Mouse (Mus musculus) embryonic fibroblast, embryonic 13.5 days (primary cell): ENCODE data around the gene Tmcc3. TPM values are rescaled to one million over a fixed set of nuclear protein-coding genes. Genes with fewer than 3 reads are reported as not detected.

Experiments used
- H3K27ac ChIP-seq: 2 replicates; pipeline ENCODE4 v1.5.1; 2012; ENCODE audit warnings: low read length, control low read depth, inconsistent platforms; ENCODE audit not compliant: insufficient read depth
- H3K4me1 ChIP-seq: 2 replicates; pipeline ENCODE4 v1.6.1; 2011; ENCODE audit warnings: low read length; ENCODE audit not compliant: control insufficient read depth, insufficient read depth
- H3K4me3 ChIP-seq: 2 replicates; pipeline ENCODE4 v1.5.1; 2011; ENCODE audit warnings: mild to moderate bottlenecking, control low read depth, low read length; ENCODE audit not compliant: insufficient read depth
- CTCF ChIP-seq: IDR thresholded peaks from 2 replicates; pipeline ENCODE4 v1.5.1; 2011; ENCODE audit warnings: mild to moderate bottlenecking, control low read depth, low read length, moderate library complexity, borderline replicate concordance; ENCODE audit not compliant: insufficient read depth
- POLR2A ChIP-seq: IDR thresholded peaks from 2 replicates; pipeline ENCODE4 v1.6.1; 2011; ENCODE audit warnings: low read depth, mild to moderate bottlenecking, control low read depth, low read length, moderate library complexity
- polyA plus RNA-seq: library from polyadenylated mRNA; stranded (reverse); fragments of >200 nt; gene quantifications from 2 replicates; pipeline ENCODE4 v1.2.4, GENCODE M21; 2011; ENCODE audit warnings: low read depth; ENCODE audit not compliant: missing spikeins, insufficient read length

Gene Tmcc3
- polyA plus RNA-seq, 1 experiment, result 10.2 TPM

DNA sequence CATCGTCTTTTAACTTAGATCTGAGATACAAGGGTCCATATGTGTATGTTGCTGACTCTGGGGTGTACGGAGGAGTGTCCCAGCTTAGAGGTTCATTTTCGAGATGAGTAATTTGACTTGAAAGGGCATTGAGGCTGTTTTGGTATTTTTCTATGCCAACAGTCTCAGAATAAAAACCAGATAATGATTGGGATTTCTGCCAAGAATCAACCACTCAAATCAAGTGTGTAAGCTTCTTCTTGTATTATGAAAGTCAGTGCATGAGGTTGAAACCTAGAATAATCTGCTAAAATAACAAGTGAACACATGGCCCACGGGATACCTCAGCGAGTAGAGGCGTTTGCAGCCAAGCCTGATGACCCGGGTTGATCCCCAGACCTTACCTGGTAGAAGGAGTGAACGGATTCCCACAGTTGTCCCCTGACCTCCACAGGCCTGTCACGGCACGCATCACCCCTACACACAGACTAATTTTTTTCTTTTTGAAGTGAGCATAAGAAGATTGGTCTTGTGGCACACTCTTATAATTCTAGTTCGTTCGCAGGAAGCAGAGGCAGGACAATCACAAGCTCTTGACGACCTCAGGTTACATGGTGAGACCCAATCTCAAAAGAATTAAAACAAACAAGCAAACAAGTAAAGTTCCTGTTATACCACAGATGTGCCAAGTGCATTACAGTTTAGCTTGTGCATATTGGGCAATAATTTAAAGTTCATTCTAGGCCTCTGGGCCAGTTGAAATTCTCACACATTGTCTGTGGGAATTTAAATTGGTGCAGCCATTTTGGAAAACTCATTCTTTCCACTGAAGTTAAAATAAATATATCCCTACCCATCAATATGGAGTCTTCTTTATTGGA lies 165.8 kb downstream of the Tmcc3 start:
- Histone ChIP-seq H3K27ac (no peak overlapping the region), H3K4me3 (no peak overlapping the region), H3K4me1 (peaks cover 13% of the 10 kb centered on the region)
- TF ChIP-seq POLR2A, result no peak
- no peak for TF ChIP-seq CTCF

DNA sequence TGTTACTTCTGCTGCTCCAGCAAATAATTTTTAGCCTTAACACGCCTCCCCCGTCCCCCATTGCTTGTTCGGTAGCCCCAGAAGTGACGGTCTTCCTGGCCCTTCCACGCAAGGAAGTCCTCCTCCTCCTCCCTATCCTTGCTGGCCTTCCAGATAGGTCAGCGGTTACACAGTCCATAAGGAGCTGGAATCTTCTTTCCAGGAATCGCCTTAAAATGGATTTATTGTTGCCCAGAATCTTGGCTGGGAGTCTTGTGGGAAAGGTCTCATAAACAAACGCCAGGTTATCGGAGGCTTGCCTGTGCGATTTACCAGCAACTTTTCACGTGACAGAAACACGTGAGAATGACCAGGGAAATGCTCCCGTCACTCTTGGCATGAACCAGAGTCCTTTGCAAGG lies 167.9 kb downstream of the Tmcc3 start:
- no peak for TF ChIP-seq CTCF
- TF ChIP-seq POLR2A, result no peak
- Histone ChIP-seq H3K4me1 (peaks cover 5% of the 10 kb centered on the region), H3K27ac (no peak overlapping the region), H3K4me3 (no peak overlapping the region)

DNA sequence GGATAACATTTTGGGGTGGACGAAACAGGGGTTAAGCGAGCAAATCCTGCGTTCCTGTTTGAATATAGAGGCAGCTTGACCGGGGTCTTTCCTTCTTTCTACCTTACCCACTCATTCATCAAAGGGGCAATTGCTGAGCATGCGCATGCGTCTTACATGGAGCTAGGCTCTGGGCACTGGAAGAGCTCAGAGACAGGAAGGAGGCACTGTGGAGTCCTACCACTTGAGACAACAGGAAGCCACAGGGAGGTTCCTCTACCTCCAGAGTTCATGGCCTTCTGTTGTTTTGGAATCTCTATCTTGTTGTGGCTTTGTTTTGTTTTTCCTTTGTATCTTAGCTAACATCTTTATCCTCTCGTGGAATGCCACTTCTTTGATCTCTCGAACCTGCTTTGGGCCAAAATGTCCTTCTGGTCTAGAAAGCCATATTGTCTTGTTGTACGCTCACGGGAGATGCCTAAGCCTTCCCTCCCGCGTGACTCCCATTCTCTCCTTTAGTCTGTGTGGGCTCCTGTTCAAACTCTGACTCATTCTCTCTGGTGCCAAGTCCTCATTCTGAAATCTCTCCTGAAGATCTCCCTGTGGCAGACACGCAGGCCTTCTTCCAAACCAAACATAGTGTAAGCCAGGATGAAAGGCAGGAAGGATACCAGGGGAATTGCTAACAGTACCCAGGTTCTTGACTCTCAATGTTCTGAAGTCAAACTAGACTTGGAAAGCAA lies 168.8 kb downstream of the Tmcc3 start:
- peaks cover 5% of the 10 kb centered on the region for H3K4me1 ChIP-seq
- TF ChIP-seq CTCF, result no peak
- TF ChIP-seq POLR2A, result no peak; the same call in 1 of the 2 replicates
- H3K4me3 ChIP-seq, result no peak overlapping the region
- H3K27ac ChIP-seq, result no peak overlapping the region

DNA sequence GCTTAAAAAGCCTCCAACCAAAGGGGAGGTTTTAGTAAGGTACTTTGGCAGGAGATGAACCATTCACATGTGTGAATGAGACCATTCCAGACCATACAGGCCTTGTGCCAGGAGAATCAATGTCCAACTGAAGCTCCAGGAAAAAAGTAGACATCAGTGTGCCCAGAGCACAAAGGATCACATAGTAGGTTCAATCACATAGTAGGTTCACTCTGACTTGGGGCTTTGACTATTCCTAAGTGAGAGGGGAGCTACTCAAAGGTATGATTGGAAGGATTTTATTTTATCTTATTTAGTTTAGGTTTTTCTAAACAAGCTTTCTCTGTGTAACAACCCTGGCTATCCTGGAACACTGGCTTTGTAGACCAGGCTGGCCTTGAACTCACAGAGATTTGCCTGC lies 169.9 kb downstream of the Tmcc3 start:
- TF ChIP-seq POLR2A, result no peak
- TF ChIP-seq CTCF, result no peak
- peaks cover 5% of the 10 kb centered on the region for H3K4me1 ChIP-seq
- H3K27ac ChIP-seq, result 0 out of 2 replicates have a peak overlapping the region, but pooled peaks have one; percentile 31
- no peak overlapping the region for H3K4me3 ChIP-seq

DNA sequence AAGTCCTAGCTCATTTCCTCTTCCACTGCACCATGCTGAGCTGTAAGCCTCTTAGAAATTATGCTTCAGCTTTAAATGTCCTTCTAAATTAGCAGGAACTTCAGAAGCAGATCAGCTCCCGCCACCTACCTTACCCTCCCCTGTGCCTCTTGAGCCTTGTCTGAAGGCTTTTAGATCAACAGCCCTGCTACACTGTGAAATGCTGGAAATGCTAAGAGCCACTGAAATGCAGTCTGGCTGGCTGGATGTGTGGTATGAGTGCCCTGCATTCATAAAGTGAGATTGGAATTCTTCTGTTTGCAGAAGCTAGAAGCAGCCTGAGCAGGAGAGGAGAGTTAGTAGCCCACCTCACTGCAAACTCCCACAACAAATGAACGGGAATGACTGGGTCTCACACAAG lies 174.4 kb downstream of the Tmcc3 start:
- TF ChIP-seq POLR2A (no peak), CTCF (no peak)
- H3K27ac ChIP-seq, result no peak overlapping the region

DNA sequence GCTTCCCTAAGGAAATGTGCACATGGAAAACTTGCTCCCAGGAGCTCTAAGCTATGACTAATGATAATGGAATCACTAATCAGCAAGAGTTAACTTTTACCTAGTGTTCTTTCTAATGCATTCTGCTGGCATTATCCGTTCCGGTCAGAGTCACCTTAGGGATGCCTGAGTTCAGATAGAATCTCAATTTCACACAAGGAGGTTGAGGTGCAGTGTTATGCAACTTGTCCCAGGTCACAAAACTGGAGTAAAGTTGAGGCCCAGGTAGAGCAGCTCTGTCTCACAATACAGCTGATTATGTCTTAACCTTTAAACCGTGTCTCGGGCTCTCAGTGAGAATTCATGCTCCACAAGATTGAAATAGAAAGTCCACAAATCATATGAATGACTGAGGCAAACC lies 177.8 kb downstream of the Tmcc3 start:
- no peak for TF ChIP-seq POLR2A
- Histone ChIP-seq H3K27ac (no peak overlapping the region), H3K4me1 (peaks cover 8% of the 10 kb centered on the region; the same call in 1 of the 2 replicates), H3K4me3 (no peak overlapping the region)

More for the DNA sequence above, 174.4 kb downstream of the Tmcc3 start:
- Histone ChIP-seq H3K4me3 (no peak overlapping the region), H3K4me1 (peaks cover 5% of the 10 kb centered on the region)

DNA sequence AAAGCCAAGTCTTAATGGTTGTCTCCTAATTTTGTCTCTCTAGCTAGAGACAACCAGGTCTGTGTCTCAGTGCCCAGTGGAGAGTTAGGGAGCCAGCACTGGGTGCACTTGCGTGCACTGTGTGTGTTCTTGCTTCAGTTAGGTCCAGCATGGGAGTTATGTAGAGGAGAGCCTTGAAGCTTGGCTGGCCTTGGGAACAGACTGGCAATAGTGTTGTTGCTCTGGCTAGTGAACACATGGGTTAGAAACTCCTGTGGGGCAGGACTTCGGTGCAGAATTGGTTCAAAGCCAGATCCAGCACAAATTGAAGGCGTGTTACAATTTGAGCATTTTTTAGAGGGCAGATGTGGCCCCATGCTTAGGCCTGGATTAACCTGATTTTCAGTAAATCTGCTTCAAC lies 179.3 kb downstream of the Tmcc3 start:
- H3K4me1 ChIP-seq, result peaks cover 8% of the 10 kb centered on the region; the same call in 1 of the 2 replicates
- H3K4me3 ChIP-seq, result no peak overlapping the region
- TF ChIP-seq CTCF (no peak), POLR2A (no peak)
- no peak overlapping the region for H3K27ac ChIP-seq

DNA sequence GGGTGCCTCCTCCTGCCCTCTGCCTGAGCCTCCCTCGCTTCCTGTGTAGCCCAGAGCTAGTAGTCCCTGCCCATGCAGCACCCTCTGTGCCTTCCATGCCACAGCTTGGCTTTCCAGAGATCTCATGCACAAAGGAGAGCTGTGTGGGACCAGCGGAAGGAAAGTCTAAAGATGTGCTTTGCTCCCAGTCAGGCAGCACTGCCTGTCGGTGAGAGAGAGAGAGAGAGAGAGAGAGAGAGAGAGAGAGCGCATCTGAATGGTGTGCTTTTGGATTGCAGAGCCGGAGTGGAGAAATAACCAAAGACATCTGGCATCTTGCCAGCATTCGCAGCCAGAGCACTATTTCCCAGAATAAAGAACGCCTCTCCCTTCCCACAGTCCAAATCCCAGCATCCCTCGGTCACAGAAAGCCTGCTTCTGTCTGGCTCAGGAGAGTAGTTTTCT lies 182.7 kb downstream of the Tmcc3 start:
- no peak overlapping the region for H3K27ac ChIP-seq
- TF ChIP-seq POLR2A (no peak), CTCF (no peak)
- peaks cover 5% of the 10 kb centered on the region; the same call in 1 of the 2 replicates for H3K4me1 ChIP-seq
- no peak overlapping the region for H3K4me3 ChIP-seq

DNA sequence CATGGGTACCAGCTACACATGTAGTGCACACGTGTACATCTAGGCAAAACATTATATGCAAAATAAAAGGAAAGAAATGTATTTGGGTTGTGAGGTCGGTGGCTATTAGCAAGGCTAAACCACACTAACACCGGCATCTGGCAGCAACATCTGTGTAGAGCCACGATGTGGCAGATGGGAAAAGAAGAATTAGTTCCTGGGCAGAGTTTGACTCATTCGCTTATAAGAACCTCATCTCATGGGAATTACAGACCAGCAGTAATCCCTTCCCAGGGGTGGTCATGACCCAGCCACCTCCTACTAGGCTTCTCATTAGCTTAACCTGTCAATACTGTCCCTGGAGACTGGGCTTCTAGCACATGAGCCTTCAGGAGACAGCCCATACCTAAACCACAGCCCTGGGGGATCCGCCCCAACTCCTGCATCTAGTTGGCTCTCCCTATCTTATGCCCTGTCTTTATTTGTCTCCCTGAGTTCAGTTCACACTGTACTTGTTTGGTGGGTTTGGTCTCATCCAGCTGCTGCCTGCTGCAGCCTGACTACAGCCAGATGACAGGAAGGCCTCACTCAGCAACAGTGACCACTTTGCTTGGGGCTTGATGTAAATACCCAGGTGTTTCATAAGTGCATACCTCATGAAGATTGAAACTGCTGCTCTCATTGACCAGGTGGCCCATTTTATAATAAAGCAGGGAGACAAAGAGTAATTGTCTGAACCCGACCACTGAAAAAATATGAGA lies 183.9 kb downstream of the Tmcc3 start:
- TF ChIP-seq POLR2A (no peak), CTCF (no peak)
- Histone ChIP-seq H3K4me3 (no peak overlapping the region), H3K4me1 (peaks cover 7% of the 10 kb centered on the region; the same call in 1 of the 2 replicates), H3K27ac (no peak overlapping the region)
